Mouse (Mus musculus): ENCODE data around the gene Ndufs5.

DNA sequence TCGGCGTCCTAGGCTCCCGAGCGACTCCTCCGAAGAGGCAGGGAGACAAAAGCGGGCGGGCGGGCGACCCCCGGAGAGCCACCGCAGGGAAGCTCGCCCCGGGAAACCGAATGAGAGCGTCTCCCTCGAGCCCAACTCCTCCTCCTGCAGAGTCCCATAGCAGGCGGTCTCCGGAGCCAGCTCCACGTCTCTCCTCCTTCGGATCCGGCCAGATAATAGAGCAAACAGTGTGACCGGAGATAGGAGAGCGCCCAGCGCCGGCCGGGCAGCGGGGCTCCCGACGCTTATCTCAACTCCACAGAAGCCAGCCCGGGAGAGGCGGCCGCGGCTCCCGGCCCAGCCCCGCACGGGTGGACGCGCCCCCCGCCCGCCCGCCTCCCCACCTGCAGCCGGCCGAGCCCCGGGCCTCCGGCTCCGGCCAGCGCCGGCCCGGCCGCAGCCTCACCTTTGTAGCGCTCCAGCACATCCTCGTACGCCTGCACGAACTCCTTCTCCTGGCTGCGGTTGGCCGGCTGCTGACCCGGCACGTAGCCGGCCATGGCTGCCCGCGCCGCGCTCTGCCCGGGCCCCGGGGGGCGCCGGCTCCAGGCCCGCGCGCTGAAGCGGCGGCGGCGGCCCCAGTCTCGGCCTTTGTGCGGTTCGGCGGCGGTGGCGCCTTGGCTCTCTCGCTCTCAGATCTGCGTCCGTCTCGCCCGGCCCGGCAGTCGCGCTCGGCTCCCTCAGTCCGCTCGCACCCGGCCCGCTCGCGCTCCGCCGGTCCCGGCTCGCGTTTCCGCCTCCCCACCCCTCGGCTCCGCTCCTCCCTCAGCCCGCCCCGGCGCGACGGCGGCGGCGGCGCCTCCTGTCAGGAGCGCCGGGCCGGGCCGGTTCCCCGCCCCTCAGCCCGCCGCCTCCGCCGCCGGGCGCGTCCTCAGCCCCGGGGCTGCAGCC, 53.7 kb downstream of the Ndufs5 start:
- peak; percentile 47; the same call in 1 of the 2 replicates for TF ChIP-seq POLR2A (IDR thresholded peaks at IDR 0.05; ENCODE audit: borderline replicate concordance, control insufficient read depth, low read depth, low read length)
- no peak for TF ChIP-seq CTCF (IDR thresholded peaks at IDR 0.05; ENCODE audit: control insufficient read depth, insufficient read depth, low read length)

Data from bone marrow, adult 2 months (tissue).